Mouse (Mus musculus) heart, adult 2 months (tissue): ENCODE results near the gene Krtcap2.

Experiments used
- CTCF ChIP-seq: fragments of 200-600 bp; IDR thresholded peaks from 2 replicates; pipeline ENCODE4 v1.8.1; 2022; ENCODE audit warnings: antibody characterized with exemption, mild to moderate bottlenecking, moderate library complexity
- POLR2A ChIP-seq: fragments of 200-500 bp; IDR thresholded peaks from 2 replicates; pipeline ENCODE4 v1.6.1; 2011; ENCODE audit warnings: mild to moderate bottlenecking, low read depth, low read length, control low read depth; ENCODE audit not compliant: insufficient read depth

GRCm38 (mm10) chr3:89210731-89211130 is 35.0 kb upstream of the Krtcap2 start:
- TF ChIP-seq POLR2A (no peak), CTCF (no peak)
